In the genomic region with DNA sequence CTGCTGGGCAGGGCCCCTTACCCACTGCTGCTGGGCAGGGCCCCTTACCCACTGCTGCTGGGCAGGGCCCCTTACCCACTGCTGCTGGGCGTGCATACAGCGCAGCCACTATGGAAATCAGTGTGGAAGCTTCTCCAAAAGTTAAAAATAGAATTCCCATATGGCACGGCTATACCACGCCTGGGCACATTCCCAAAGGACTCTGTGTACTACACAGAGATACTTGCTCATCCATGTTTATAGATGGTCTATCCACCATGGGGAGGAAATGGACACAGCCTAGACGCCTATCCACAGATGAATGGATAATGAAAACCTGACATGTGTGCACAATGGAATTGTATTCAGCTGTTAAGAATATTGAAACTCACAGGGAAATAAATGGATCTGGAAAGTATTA, we compare ENCODE assay signal across 30 mouse cellular contexts. TPM values are rescaled to one million over a fixed set of nuclear protein-coding genes. Genes with fewer than 3 reads are reported as not detected.
DNase-seq lines count a peak whose midpoint lies in the region; ATAC-seq lines count a peak whose summit lies in the region.
"Had no signal": no experiment of that assay in that cellular context is flagged by ENCODE, and none has a peak within 500 bp of the region (broad histone marks: within the 10 kb centered on the region; RNA-seq: fewer than 3 reads in every experiment).

No protein-coding gene starts in this region.

- no peaks in the 10 kb centered on the region for H3K36me3 ChIP-seq in embryonic facial prominence, embryonic 13.5 days
- H3K36me3 ChIP-seq in embryonic facial prominence, embryonic 10.5 days (replicated peaks) = no peaks in the 10 kb centered on the region
- H3K36me3 ChIP-seq in embryonic facial prominence, embryonic 14.5 days (ENCODE audit: control insufficient read depth, insufficient read depth, low read length) = no peaks in the 10 kb centered on the region
- H3K36me3 ChIP-seq: embryonic facial prominence, embryonic 15.5 days; heart, embryonic 13.5 days; limb, embryonic 10.5 days; liver, embryonic 15.5 days; lung, embryonic 15.5 days; neural tube, embryonic 13.5 days had no signal

- H3K9ac ChIP-seq in embryonic facial prominence, embryonic 13.5 days = no peak overlapping the region
- no peak overlapping the region for H3K9ac ChIP-seq in embryonic facial prominence, embryonic 14.5 days (ENCODE audit: low read depth, low read length)
- H3K9ac ChIP-seq: embryonic facial prominence, embryonic 15.5 days; heart, embryonic 13.5 days; liver, embryonic 15.5 days; lung, embryonic 15.5 days; neural tube, embryonic 13.5 days had no signal

- no peak overlapping the region for H3K4me2 ChIP-seq in embryonic facial prominence, embryonic 13.5 days
- H3K4me2 ChIP-seq in embryonic facial prominence, embryonic 14.5 days (ENCODE audit: low read depth, low read length) = no peak overlapping the region
- H3K4me2 ChIP-seq: embryonic facial prominence, embryonic 15.5 days; heart, embryonic 13.5 days; liver, embryonic 15.5 days; lung, embryonic 15.5 days; neural tube, embryonic 13.5 days had no signal

- H3K4me3 ChIP-seq in embryonic facial prominence, embryonic 13.5 days = no peak overlapping the region
- no peak overlapping the region for H3K4me3 ChIP-seq in embryonic facial prominence, embryonic 10.5 days
- H3K4me3 ChIP-seq in embryonic facial prominence, embryonic 14.5 days (ENCODE audit: low read depth, low read length) = no peak overlapping the region
- H3K4me3 ChIP-seq: embryonic facial prominence, embryonic 15.5 days; heart, adult 2 months; heart, embryonic 13.5 days; limb, embryonic 10.5 days; liver, embryonic 15.5 days; lung, embryonic 15.5 days; myocyte; neural tube, embryonic 13.5 days had no signal

- DNase-seq in embryonic facial prominence, embryonic 10.5 days (ENCODE audit: low spot score) = no peak
- peak; percentile 60 for DNase-seq in layer of hippocampus, adult 11-12 months (ENCODE audit: low spot score)
- no peak for DNase-seq in layer of hippocampus, adult 9-10 months (ENCODE audit: low spot score)
- DNase-seq in embryonic facial prominence, embryonic 14.5 days (ENCODE audit: low spot score) = peak; percentile 77
- DNase-seq in right cerebral cortex, postnatal 14 days = peak; percentile 65
- no peak for DNase-seq in c-Kit-positive CD71-positive TER-119-positive erythroid progenitor cells, embryonic 14.5 days (ENCODE audit: low spot score)
- DNase-seq in heart, adult 18-20 months = no peak
- DNase-seq: adrenal gland, postnatal 14 days; cerebellum, adult 11 months; cerebellum, postnatal 14 days; gastrocnemius, postnatal 25 days; heart, adult 2 months; heart, postnatal 14 days; kidney, adult 9 months; kidney, postnatal 25 days; liver; lung, postnatal 36 days; thymus, postnatal 25 days had no signal

- H3K27me3 ChIP-seq in embryonic facial prominence, embryonic 13.5 days = peaks cover 20% of the 10 kb centered on the region
- H3K27me3 ChIP-seq in embryonic facial prominence, embryonic 10.5 days (replicated peaks; ENCODE audit: low read depth, poor library complexity, severe bottlenecking) = peaks cover 32% of the 10 kb centered on the region
- peaks cover 3% of the 10 kb centered on the region; the same call in 1 of the 2 replicates for H3K27me3 ChIP-seq in embryonic facial prominence, embryonic 14.5 days (replicated peaks; ENCODE audit: control insufficient read depth, insufficient read depth, low read length)

- peak overlapping the region; percentile 51; the same call in 1 of the 2 replicates for H3K27ac ChIP-seq in embryonic facial prominence, embryonic 13.5 days
- H3K27ac ChIP-seq in embryonic facial prominence, embryonic 10.5 days (replicated peaks) = no peak overlapping the region
- H3K27ac ChIP-seq in embryonic facial prominence, embryonic 14.5 days (replicated peaks; ENCODE audit: low read depth, low read length) = no peak overlapping the region; the same call in 1 of the 2 replicates
- H3K27ac ChIP-seq: heart, adult 2 months; heart, embryonic 13.5 days; hindbrain, postnatal 0 days; limb, embryonic 10.5 days; liver, embryonic 15.5 days; lung, embryonic 15.5 days; neural tube, embryonic 13.5 days had no signal

- ATAC-seq in embryonic facial prominence, embryonic 13.5 days (ENCODE audit: insufficient number of reproducible peaks, insufficient read depth, low FRiP score, low TSS enrichment, low read depth) = no peak
- no peak for ATAC-seq in embryonic facial prominence, embryonic 14.5 days (ENCODE audit: low read depth)
- ATAC-seq: intestine, embryonic 16.5 days had no signal

- no peaks in the 10 kb centered on the region for H3K9me3 ChIP-seq in embryonic facial prominence, embryonic 13.5 days
- no peaks in the 10 kb centered on the region for H3K9me3 ChIP-seq in embryonic facial prominence, embryonic 10.5 days
- H3K9me3 ChIP-seq in embryonic facial prominence, embryonic 14.5 days (ENCODE audit: control insufficient read depth, low read length) = no peaks in the 10 kb centered on the region
- H3K9me3 ChIP-seq: embryonic facial prominence, embryonic 15.5 days; heart, embryonic 13.5 days; limb, embryonic 10.5 days; liver, embryonic 15.5 days; lung, embryonic 15.5 days; megakaryocyte, embryonic 14.5 days; neural tube, embryonic 13.5 days had no signal

- 38% methylated on average over 5 of the region's 5 CpGs for WGBS in embryonic facial prominence, embryonic 13.5 days
- WGBS in embryonic facial prominence, embryonic 10.5 days = 82% methylated on average over 5 of the region's 5 CpGs
- 45% methylated on average over 5 of the region's 5 CpGs for WGBS in embryonic facial prominence, embryonic 14.5 days

- peaks cover 22% of the 10 kb centered on the region for H3K4me1 ChIP-seq in embryonic facial prominence, embryonic 13.5 days
- H3K4me1 ChIP-seq in embryonic facial prominence, embryonic 10.5 days = peaks cover 5% of the 10 kb centered on the region; the same call in 1 of the 2 replicates
- peaks cover 8% of the 10 kb centered on the region; the same call in 1 of the 2 replicates for H3K4me1 ChIP-seq in embryonic facial prominence, embryonic 14.5 days (ENCODE audit: control insufficient read depth, insufficient read depth, low read length)

RNA-seq across cellular contexts. Expression of a gene that starts 3.8 kb away (rescaled TPM):
- 28.3 and 31.2 TPM in 2 replicates for polyA plus RNA-seq in embryonic facial prominence, embryonic 13.5 days (2015; fragmentation: Nextera tagmentation; extraction: Ambion mirVana)
- 9.9 and 10.8 TPM in 2 replicates for polyA plus RNA-seq in embryonic facial prominence, embryonic 10.5 days (2016; fragmentation: Nextera tagmentation; extraction: Ambion mirVana)
- 22.9 and 30.6 TPM in 2 replicates for polyA plus RNA-seq in embryonic facial prominence, embryonic 14.5 days (2014; fragmentation: Nextera tagmentation; extraction: Ambion mirVana)
- 1 to 10 TPM; 6.2 to 7.1 TPM for total RNA-seq in heart, adult 18-20 months (2021)

RNA-seq across cellular contexts. Expression of a gene that starts 10.3 kb away (rescaled TPM):
- polyA plus RNA-seq in embryonic facial prominence, embryonic 13.5 days (2015; fragmentation: Nextera tagmentation; extraction: Ambion mirVana) = 0.32 TPM in 1 of 2 replicates, not detected in the other
- not detected in 2 replicates for polyA plus RNA-seq in embryonic facial prominence, embryonic 10.5 days (2016; fragmentation: Nextera tagmentation; extraction: Ambion mirVana)
- polyA plus RNA-seq in embryonic facial prominence, embryonic 14.5 days (2014; fragmentation: Nextera tagmentation; extraction: Ambion mirVana) = 0.41 and 3.3 TPM in 2 replicates
- under 1 TPM in 1 of 2 experiments, not detected in 1; 0.85 TPM for total RNA-seq in heart, adult 18-20 months (2021)
- total RNA-seq: adrenal gland, postnatal 14 days; gastrocnemius, postnatal 25 days; heart, adult 2 months had no signal
- polyA plus RNA-seq: heart, embryonic 13.5 days; limb, embryonic 10.5 days; liver, embryonic 15.5 days; myocyte; neural tube, embryonic 13.5 days; stomach, embryonic 14.5 days had no signal

Comparison
In these comparisons a context has a peak if more than half of its experiments do, and no peak if none do; other contexts are left out.
1. DNase-seq: peak in layer of hippocampus, adult 11-12 months (single experiment), embryonic facial prominence, embryonic 14.5 days (single experiment) and right cerebral cortex, postnatal 14 days (single experiment); none in embryonic facial prominence, embryonic 10.5 days (single experiment), layer of hippocampus, adult 9-10 months (single experiment), c-Kit-positive CD71-positive TER-119-positive erythroid progenitor cells, embryonic 14.5 days (single experiment) and heart, adult 18-20 months (0 of 2).